Mouse (Mus musculus) inflammation-experienced regulatory T-cells, adult 6 months (primary cell): Measurements from ENCODE around the gene Brd3os. TPM values are rescaled to one million over a fixed set of nuclear protein-coding genes. Genes with fewer than 3 reads are reported as not detected.

Experiments used
- ATAC-seq: one replicate; pipeline ENCODE4 v1.8.0; 2017
- polyA plus RNA-seq, 3 experiments: library from polyadenylated mRNA; unstranded; fragments of 100-300 nt; shearing (Covaris generic); gene quantifications; one replicate each; pipeline ENCODE4 v1.2.1; 2017

The Brd3os gene
- not detected for polyA plus RNA-seq

GRCm38 (mm10) chr2:27441767-27442707 lies at the start of gene Brd3os:
Brd3os (plus strand) TSS chr2:27442324.
- ATAC-seq, result peak; percentile 85

- ATAC-seq, result no peak
These were observed 47.8 kb upstream of the Brd3os start for GRCm38 (mm10) chr2:27394158-27394832.

GRCm38 (mm10) chr2:27396656-27397440 lies 45.3 kb upstream of the Brd3os start:
- no peak for ATAC-seq

- no peak for ATAC-seq
These were observed 42.0 kb upstream of the Brd3os start for GRCm38 (mm10) chr2:27400083-27400482.

GRCm38 (mm10) chr2:27401544-27401943 lies 40.6 kb upstream of the Brd3os start:
- no peak for ATAC-seq

GRCm38 (mm10) chr2:27404375-27405093 lies 37.6 kb upstream of the Brd3os start:
- ATAC-seq, result peak; percentile 60

GRCm38 (mm10) chr2:27405094-27405884 lies 36.8 kb upstream of the Brd3os start:
- ATAC-seq, result no peak

GRCm38 (mm10) chr2:27406928-27407327 lies 35.2 kb upstream of the Brd3os start:
- ATAC-seq, result peak; percentile 47

- no peak for ATAC-seq
These were observed 33.9 kb upstream of the Brd3os start for GRCm38 (mm10) chr2:27408194-27408593.

- ATAC-seq, result no peak
These were observed 31.5 kb upstream of the Brd3os start for GRCm38 (mm10) chr2:27410518-27411140.

GRCm38 (mm10) chr2:27411688-27412174 lies 30.4 kb upstream of the Brd3os start:
- ATAC-seq, result peak; percentile 50

- ATAC-seq, result no peak
These were observed 29.8 kb upstream of the Brd3os start for GRCm38 (mm10) chr2:27412245-27412800.

- ATAC-seq, result no peak
These were observed 28.6 kb upstream of the Brd3os start for GRCm38 (mm10) chr2:27413582-27413935.

- ATAC-seq, result peak; percentile 32
These were observed 28.0 kb upstream of the Brd3os start for GRCm38 (mm10) chr2:27413936-27414657.

- ATAC-seq, result no peak
These were observed 26.9 kb upstream of the Brd3os start for GRCm38 (mm10) chr2:27415060-27415783.

GRCm38 (mm10) chr2:27416425-27416824 lies 25.7 kb upstream of the Brd3os start:
- no peak for ATAC-seq

GRCm38 (mm10) chr2:27417648-27418153 lies 24.4 kb upstream of the Brd3os start:
- ATAC-seq, result no peak

- no peak for ATAC-seq
These were observed 23.5 kb upstream of the Brd3os start for GRCm38 (mm10) chr2:27418577-27419070.
